Mouse (Mus musculus): ENCODE measurements at regions not wholly inside any gene's neighbourhood (a gene's known extent, or its start where the extent isn't known, plus 50 kb on each side); places are given as distances from the start of the nearest gene placed in this dataset.

GRCm38 (mm10) chr6:117237096-117237495 lies 68.8 kb downstream of the Cxcl12 start:
- peak; percentile 94 for DNase-seq (ENCODE audit: low spot score)

GRCm38 (mm10) chr6:117241206-117241605 lies 72.9 kb downstream of the Cxcl12 start:
- no peak for DNase-seq (ENCODE audit: low spot score)

DNA sequence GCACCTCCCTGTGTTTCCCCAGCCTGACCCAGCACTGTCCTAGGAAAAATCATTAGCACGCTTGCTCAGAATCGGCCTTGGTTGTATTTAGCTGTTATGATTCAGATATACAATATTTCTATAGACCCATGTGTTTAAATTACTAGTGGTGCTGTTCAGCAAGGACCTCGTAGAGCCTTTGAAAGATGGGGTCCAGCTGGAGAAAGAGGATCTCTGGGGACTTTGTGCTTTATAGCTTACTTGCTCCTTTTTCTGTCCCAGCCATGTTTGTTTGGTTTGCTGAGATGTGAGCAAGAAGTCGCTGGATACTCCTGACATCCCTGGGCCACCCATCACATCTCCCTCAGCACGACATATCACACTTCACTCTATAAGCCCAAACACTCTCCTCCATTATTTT lies 77.1 kb downstream of the Cxcl12 start:
- DNase-seq (ENCODE audit: low spot score): no peak

DNA sequence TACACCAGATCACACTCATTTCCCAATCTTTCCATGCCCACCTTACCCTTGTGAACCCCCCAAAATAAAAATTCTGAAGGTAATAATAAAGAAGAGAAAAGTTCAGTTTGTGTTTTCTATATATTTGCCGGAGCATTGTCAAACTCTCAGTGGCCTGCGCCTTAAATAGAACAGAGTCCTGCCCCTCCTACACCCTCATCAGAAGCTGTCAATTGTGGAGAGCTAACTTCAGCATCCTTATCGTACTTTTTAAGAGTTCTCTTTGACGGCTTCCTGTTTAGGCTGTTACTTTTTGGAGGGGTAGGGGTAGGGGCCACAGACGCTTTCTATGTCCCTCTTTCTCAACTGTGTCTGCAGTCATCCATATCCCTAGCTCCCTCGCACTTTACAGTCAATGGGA lies 77.5 kb downstream of the Cxcl12 start:
- DNase-seq (ENCODE audit: low spot score): no peak

- peak; percentile 41 for DNase-seq (ENCODE audit: low spot score)
These were observed 81.0 kb downstream of the Cxcl12 start for GRCm38 (mm10) chr6:117249230-117249921.

GRCm38 (mm10) chr6:117250051-117250450 lies 81.7 kb downstream of the Cxcl12 start:
- DNase-seq (ENCODE audit: low spot score): no peak

DNA sequence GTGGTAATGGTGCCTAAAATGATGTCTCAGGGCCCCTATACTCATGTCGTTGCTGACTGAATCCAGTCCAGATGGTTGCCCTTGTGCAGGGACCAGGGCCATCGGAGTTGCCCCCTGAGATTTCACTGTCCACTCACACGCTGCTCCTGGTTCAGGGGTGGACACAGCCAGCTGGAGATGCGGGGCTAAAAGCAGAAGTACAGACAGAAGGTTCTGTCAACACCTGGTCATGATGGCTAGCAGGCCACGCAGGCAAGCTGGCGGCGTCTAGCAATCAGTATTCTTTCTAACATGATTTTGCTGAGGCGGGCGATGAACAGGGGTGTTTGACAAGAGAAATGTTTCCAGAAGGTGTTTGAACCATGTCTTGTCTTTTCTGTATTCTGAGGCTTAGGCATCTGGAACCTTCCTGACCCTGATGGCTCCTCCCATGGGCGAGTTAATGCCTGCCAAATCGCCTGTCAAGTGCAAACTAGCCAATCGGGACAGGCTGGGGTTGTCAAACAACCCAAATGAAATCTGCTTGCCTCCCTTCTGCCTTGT lies 83.1 kb downstream of the Cxcl12 start:
- no peak for DNase-seq (ENCODE audit: low spot score)

DNA sequence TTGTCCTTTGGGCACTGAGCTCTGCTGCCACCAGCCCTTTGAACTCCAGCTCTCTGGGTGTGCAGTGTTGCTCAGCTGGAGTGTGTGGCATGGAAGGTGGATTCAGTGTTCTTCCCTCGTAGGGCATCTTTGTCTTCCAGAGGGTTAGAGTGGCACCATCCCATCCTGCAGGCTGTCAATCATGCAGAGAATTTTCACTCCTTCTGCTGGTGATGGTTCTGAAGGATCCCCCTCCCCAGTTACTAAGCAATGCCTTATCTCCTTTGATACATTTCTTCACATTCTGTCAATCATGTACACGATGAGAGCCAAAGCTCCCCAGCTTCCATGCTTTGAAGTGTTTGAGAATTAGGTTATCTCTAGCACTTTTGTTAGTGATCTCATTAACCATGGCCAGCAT lies 84.0 kb downstream of the Cxcl12 start:
- DNase-seq (ENCODE audit: low spot score): no peak

GRCm38 (mm10) chr6:117253036-117253435 lies 84.7 kb downstream of the Cxcl12 start:
- DNase-seq (ENCODE audit: low spot score): no peak

DNA sequence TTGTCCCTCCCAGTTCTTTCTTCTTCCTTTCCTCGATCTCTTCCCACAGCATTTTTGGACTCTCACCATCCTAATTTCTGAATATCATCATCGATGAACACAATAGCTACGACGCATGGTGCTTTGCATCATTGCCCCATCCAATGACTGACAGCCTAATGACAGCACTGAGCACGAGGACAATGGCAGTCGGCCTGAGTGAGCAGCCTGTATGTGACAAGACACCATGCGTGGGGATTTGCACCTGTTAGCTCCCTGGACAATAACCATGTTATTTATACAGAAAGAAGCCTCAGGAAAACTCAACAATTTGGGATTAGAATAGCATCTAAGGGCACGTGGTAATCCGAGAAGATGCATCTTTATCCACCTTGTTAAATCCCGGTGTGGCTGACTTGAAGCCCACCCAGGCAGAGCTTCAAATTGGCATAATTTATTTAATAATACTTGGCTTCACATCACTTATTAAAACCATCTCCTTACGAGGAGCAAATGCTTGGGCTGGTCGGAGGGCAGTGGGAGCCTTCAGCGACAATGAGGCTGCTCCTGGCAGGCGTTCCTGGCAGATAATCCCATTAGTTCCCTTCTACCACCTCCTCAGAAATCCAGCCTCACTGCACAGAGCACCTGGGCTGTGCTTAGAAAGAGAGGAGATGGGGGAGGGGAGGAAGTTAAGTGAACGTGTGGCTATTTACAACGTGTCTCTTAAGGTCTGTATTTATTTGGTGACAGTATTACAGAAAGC lies 85.4 kb downstream of the Cxcl12 start:
- DNase-seq (ENCODE audit: low spot score): no peak

GRCm38 (mm10) chr6:117254620-117255228 lies 86.4 kb downstream of the Cxcl12 start:
- DNase-seq (ENCODE audit: low spot score): peak; percentile 89

DNA sequence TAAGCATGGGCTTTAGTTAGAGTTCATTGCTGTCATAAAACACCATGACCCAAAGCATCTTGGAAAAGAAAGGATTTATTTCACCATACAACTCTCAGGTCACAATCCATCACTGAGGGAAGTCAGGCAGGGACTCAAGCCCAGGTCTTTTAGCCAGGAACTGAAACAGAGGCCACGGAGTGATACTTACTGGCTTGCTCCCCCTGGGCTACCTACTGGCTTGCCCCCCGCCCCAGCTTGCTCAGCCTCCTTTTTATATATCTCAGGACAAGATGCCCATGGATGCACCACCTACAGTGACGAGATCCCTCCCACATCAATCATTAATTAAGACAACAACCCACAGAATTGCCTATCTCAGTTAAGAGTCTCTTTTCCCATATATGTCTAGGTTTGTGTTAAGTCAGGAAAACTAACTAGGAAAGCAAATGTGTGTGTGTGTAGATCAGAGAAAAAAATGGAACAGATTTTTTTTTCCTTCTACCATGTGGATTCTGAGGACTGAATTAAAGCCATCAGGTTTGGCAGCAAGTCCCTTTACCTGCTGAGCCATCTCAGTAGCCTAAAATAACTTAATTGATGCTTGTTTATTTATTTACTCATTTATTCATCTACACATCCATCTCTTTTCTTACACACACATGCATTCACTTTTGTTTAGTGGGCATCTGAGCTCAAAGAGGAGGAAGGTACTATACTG lies 87.2 kb downstream of the Cxcl12 start:
- no peak for DNase-seq (ENCODE audit: low spot score)

DNA sequence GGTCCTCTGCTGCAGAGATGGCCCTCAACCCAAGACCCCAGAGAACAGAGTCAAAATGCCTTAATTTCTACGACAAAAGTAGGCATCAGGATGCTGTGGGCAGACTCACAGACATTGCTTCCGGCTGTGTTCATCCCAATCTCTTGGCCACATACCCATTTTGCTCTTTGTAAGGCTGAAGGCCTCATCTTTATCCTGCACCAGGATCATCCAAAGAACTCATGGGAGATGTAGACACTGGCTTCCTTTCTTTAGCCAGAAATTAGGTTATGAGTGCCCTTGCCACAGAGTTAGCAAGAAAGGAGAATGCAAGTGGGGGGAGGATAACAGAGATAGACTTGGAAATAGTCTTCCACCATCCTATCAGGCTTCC lies 87.8 kb downstream of the Cxcl12 start:
- DNase-seq (ENCODE audit: low spot score): no peak

- no peak for DNase-seq (ENCODE audit: low spot score)
These were observed 89.3 kb downstream of the Cxcl12 start for GRCm38 (mm10) chr6:117257591-117257990.

- DNase-seq (ENCODE audit: low spot score): no peak
These were observed 99.6 kb downstream of the Cxcl12 start for GRCm38 (mm10) chr6:117267906-117268305.

- DNase-seq (ENCODE audit: low spot score): no peak
These were observed 100.0 kb downstream of the Cxcl12 start for GRCm38 (mm10) chr6:117268376-117268775.

- no peak for DNase-seq (ENCODE audit: low spot score)
These were observed 101.9 kb downstream of the Cxcl12 start for GRCm38 (mm10) chr6:117270261-117270660.

DNA sequence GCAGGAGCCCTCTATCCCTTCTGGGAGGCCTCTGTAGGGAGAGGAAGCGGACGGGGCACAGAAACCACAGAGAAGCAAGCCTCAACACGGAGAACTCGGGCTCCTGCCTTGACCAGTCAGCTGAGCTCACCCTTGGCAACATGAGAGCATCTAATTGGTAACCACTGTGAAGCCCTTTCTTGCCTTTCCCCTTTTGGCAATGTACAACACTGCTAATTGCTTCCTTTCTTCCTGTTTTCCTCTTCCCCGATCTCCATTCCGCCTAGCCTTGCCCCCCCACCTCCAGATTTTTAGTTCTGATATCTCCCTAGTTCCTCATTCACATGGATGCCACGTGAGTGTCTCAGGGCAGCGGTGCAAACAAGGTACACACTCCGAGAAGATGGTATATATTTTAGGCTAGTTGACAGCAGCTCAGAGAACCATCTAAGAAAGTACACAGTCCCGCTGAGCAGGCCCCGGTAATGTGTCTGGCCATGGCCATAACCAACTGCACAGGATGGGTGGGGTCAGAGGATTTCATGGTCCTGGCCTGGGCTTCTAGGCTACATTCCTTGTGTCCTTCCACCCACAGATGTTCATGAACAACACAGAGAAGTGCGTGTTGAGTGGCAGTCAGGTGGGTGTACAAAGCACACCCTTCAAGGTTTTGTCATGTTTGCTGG lies 103.4 kb downstream of the Cxcl12 start:
- DNase-seq (ENCODE audit: low spot score): no peak

DNA sequence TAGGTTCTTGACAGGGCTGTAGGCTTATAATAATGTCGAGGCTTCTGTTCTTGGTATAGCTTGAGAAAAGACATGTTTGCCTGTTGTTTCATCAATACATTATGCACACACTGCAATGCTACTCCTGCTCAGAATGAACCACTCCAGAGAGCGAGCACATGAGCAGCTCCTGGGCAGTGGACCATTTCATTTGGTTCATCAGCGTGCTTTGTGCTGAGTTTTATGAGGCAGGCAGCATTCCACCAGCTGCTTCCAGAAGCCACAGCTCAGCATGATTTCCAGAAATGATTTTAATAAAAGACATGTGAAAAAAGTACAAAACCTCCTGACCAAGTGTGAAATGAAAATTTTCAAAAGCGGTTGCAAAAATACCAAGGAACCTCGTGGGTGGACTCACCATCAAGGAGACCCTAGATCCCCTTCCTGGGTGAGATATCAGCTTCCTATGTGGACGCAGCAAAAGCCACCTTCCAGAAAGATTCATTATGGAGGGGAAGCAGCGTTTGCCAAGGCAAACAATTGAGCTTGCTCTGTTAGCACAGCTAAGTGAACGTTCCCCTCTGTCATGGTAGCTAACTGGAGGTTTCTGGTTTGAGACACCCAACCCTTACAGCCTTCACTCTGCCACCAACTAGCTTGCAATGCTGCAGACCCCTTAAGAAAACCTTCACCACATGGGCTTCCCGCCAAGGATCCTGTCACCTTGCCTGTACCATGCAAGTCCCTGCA lies 104.1 kb downstream of the Cxcl12 start:
- no peak for DNase-seq (ENCODE audit: low spot score)

GRCm38 (mm10) chr6:117275915-117276314 lies 107.6 kb downstream of the Cxcl12 start:
- no peak for DNase-seq (ENCODE audit: low spot score)

- DNase-seq (ENCODE audit: low spot score): no peak
These were observed 108.5 kb downstream of the Cxcl12 start for GRCm38 (mm10) chr6:117276850-117277249.
